Mouse (Mus musculus) megakaryocyte, embryonic 14.5 days (primary cell): Measurements from ENCODE around the gene Pou1f1. TPM values are rescaled to one million over a fixed set of nuclear protein-coding genes. Genes with fewer than 3 reads are reported as not detected.

ENCODE experiments used
- H3K27me3 ChIP-seq: replicated peaks from 2 replicates; pipeline ENCODE3; 2012; ENCODE audit warnings: inconsistent platforms
- H3K36me3 ChIP-seq: replicated peaks from 2 replicates; pipeline ENCODE3; 2012; ENCODE audit warnings: low read length, inconsistent platforms, mixed read lengths
- H3K4me1 ChIP-seq: 2 replicates; pipeline ENCODE4 v1.6.1; 2012; ENCODE audit warnings: inconsistent platforms
- H3K4me3 ChIP-seq: replicated peaks from 2 replicates; pipeline ENCODE3; 2012; ENCODE audit warnings: moderate library complexity, mild to moderate bottlenecking, inconsistent platforms
- H3K9me3 ChIP-seq: 2 replicates; pipeline ENCODE4 v1.6.1; 2012; ENCODE audit warnings: inconsistent platforms
- FLI1 ChIP-seq: IDR thresholded peaks from 2 replicates; pipeline ENCODE4 v1.6.1; 2012; ENCODE audit warnings: low read length, inconsistent platforms, mixed read lengths
- GATA1 ChIP-seq: IDR thresholded peaks from 3 replicates; pipeline ENCODE4 v1.6.1; 2012; ENCODE audit warnings: mixed read lengths, low read length, inconsistent platforms, borderline replicate concordance
- polyA plus RNA-seq: library from polyadenylated mRNA; stranded (reverse); fragments of >175 nt; gene quantifications from 2 replicates; pipeline ENCODE4 v1.2.3, GENCODE M21; 2012; ENCODE audit warnings: low replicate concordance; ENCODE audit not compliant: insufficient read depth

The Pou1f1 gene
- polyA plus RNA-seq, 1 experiment, result 0.13 TPM

DNA sequence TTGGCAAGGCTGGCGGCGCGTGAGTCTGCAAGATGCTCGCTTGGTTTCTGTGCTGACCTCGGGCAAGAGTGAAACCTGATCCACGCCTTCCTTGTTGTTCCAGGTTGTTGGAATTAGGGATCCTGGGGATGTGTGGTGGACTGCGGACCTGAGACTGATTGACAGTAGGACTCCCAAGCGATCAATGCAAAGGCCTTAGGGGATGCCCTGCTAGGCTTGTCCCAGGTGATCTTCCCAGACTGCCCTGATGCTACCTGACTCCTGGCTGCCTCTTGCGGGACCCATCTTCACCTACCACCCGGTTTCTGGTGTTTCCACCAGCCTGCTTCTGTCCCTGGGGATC lies 42.5 kb downstream of the Pou1f1 start:
- H3K36me3 ChIP-seq, result peaks cover 15% of the 10 kb centered on the region
- H3K27me3 ChIP-seq, result no peaks in the 10 kb centered on the region
- TF ChIP-seq FLI1 (no peak), GATA1 (no peak)

DNA sequence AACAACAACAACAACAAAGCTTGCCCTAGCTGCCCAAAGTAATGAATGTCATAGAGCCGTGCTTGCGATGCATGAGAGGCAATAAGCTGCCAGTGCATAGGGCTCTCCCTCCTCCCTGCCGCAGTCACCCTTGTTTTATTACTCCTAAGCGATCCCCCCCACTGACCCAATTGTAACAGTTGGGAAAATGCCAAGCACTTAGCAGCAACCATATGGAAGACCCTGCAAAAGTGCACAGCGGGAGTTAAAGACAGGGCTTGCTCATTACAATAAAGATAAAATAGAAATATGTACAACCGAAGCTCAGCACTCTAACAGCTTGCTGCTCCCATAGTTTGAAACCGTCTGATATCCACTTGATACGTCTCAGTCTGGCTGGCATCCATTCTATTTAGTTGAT lies 44.0 kb downstream of the Pou1f1 start:
- Histone ChIP-seq H3K27me3 (no peaks in the 10 kb centered on the region), H3K9me3 (no peaks in the 10 kb centered on the region), H3K4me3 (no peak overlapping the region), H3K4me1 (peaks cover 36% of the 10 kb centered on the region), H3K36me3 (peaks cover 3% of the 10 kb centered on the region)
- TF ChIP-seq GATA1 (no peak), FLI1 (no peak)

More for the DNA sequence above, 42.5 kb downstream of the Pou1f1 start:
- peaks cover 32% of the 10 kb centered on the region for H3K4me1 ChIP-seq
- peak overlapping the region; percentile 98 for H3K4me3 ChIP-seq
- no peaks in the 10 kb centered on the region for H3K9me3 ChIP-seq

GRCm38 (mm10) chr16:65564951-65565350 lies 44.6 kb downstream of the Pou1f1 start:
- Histone ChIP-seq H3K4me1 (peaks cover 30% of the 10 kb centered on the region), H3K9me3 (no peaks in the 10 kb centered on the region), H3K36me3 (no peaks in the 10 kb centered on the region), H3K4me3 (no peak overlapping the region), H3K27me3 (no peaks in the 10 kb centered on the region)
- no peak for TF ChIP-seq FLI1
- TF ChIP-seq GATA1, result no peak

DNA sequence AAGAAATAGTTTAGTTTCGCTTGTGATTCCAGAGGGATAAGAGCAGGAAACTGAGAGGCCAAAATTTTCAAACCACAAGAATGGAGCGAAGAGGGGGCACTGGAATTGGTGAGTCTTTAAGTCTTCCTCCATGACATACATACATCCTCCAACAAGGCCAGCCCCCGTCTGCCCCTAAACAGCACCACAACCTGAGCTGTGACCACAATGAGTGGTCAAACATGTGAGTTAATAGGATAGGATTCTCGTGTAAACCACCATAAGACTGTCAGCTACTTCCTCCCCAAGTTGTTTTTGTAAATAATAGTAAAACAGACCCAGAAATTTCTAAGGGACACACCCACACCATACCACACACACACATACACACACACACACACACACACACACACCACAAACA lies 48.5 kb downstream of the Pou1f1 start:
- Histone ChIP-seq H3K4me1 (peaks cover 10% of the 10 kb centered on the region; the same call in 1 of the 2 replicates), H3K9me3 (peaks cover 13% of the 10 kb centered on the region), H3K4me3 (peak overlapping the region; percentile 59), H3K36me3 (no peaks in the 10 kb centered on the region), H3K27me3 (peaks cover 6% of the 10 kb centered on the region)
- TF ChIP-seq GATA1 (no peak), FLI1 (no peak)

DNA sequence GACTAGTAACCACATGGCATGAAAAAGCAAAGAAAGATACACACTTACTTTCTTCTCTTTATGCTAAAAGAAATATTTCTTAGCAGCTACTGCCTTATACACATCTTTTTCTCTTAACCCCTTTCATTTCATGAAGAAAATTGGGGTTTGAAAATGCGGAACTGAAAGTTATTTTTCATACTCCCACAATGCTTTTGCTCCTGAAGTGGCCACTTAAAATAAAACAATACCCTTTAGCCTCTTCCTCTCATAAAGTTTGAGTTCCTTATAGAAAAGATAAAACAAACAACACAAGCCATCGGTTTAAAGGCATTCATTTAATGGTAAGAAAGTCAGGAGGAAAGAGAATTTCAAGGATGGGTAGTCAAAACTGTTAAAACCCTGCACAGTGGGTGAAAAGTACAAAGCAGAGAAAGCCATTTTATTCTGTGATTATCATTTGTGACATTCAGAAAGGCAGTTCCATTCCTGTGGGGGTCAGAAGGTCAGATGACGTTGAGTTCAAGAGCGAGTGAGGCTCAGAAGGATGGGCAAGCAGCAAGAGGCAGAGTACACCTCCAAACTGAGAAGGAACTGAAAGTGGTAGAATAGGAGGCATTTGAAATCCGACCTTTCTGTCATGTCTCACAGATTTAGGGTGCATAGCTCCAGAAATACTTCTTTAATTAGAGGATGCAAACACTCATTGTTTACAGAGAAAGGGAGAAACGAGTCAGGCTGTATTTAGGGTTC lies 57.2 kb downstream of the Pou1f1 start:
- Histone ChIP-seq H3K4me1 (no peaks in the 10 kb centered on the region), H3K36me3 (no peaks in the 10 kb centered on the region), H3K9me3 (peaks cover 3% of the 10 kb centered on the region; the same call in 1 of the 2 replicates), H3K27me3 (no peaks in the 10 kb centered on the region), H3K4me3 (no peak overlapping the region)
- TF ChIP-seq GATA1 (no peak), FLI1 (no peak)

Other genes with a start within 250 kb of the Pou1f1 start
- 16.3 and 25.5 TPM in 2 replicates for gene Chmp2b, start 42.2 kb downstream of the Pou1f1 start, polyA plus RNA-seq